Mouse (Mus musculus): ENCODE data around the gene Ddhd1. TPM values are rescaled to one million over a fixed set of nuclear protein-coding genes. Genes with fewer than 3 reads are reported as not detected.

Ddhd1 gene
- 17.0 and 19.5 TPM in 2 replicates for polyA plus RNA-seq (2015; fragmentation: Nextera tagmentation; extraction: Ambion mirVana)

DNA sequence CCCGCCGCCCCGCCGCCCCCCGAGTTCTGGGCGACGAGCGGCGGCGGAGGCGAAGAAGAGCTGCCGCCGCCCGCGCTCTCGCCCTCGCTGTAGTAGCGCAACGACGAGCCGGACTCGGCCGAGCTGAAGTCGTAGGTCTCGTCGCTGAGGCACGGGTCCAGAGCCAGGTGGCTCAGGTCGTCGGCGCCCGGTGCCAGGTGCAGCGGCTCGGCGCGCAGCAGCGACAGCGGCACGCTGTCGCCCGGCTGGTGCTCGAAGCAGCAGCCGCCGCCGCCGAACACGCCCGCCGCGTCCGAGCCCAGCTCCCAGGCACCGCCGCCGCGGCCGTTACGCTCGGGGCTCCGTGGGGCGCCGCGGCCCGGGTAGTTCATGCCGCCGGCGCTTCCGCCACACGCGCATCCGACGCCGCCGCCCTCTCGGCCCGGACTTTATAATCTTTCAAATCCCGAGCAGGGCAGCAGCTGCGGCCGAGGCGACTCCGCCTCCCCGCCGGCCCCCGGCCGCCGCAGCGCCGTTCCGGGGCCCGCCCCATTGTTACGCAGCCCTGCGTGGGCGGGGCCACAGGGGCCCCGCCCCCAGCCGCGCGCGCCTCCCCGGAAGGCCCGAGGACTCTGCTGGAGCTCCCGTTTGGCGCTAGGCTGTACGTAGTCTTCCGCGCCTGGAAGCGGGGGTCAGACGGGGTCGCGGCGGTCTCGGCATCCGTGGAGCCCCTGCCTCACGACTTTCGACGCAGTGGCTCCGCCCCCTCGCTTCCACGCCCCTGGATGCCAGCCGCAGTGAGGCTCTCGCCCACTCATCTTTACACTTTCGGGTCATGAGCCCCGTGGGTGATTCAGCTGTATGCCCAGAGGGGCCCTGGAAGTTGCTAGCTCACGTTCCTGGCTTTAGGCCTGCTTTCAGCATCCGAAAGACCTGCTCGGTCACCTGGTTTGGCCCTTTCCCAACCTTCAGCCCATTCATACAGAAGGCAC, at the start of gene Ddhd1:
Gene Ddhd1, minus strand, starts transcription at position 503 of the 971 bp plus-strand sequence.
- Histone ChIP-seq H3K4me2 (replicated peaks) (peak within 1 kb of the TSS; percentile 89), H3K4me3 (peak within 1 kb of the TSS; percentile 83), H3K9ac (replicated peaks) (peak within 1 kb of the TSS; percentile 94), H3K27ac (replicated peaks) (peak within 1 kb of the TSS; percentile 94), H3K9me3 (no peaks in the 10 kb centered on the region), H3K4me1 (peaks cover 43% of the 10 kb centered on the region), H3K36me3 (no peaks in the 10 kb centered on the region), H3K27me3 (no peaks in the 10 kb centered on the region)
- WGBS, result under 1% methylated on average over 99 of the region's 123 CpGs
- ATAC-seq (replicated peaks), result peak; percentile 95

DNA sequence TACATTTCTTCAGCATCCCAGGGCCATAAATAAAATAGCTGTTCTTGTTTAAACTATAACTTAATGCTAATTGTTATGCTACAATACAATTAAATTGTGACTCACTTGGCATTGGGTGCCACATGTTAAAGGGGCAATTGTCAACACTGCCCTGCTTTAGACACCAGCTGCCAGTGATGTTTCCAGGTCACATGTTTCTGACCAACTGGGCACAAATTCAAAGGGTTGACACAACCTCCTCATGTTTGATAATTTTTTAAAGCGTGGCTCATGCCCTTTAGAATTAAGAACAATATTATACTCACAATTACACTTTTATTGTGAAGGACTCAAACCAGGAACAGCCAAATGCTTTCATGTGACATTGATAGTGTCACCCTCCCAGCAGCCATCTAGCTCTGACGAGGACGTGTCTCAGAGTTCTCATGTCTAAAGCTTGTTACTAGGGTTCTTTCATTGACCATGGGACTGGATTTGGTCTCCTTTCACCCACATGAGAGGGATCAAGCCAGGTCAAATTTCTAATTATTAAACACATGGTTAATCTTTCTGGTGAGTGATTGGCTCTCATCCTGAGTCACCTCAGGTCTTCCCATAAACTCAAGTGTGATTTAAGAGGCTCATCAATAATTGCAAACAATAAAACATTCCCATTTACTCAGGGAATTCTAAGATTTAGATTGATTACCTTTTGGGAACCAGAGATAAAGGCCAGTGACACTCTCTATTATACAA, 49.4 kb upstream of the Ddhd1 start:
- Histone ChIP-seq H3K27me3 (no peaks in the 10 kb centered on the region), H3K9me3 (no peaks in the 10 kb centered on the region), H3K4me1 (no peaks in the 10 kb centered on the region), H3K4me3 (no peak overlapping the region), H3K36me3 (no peaks in the 10 kb centered on the region), H3K9ac (replicated peaks) (no peak overlapping the region), H3K27ac (replicated peaks) (no peak overlapping the region), H3K4me2 (replicated peaks) (no peak overlapping the region)
- ATAC-seq (replicated peaks), result no peak
- 64% methylated on average over 3 of the region's 3 CpGs for WGBS

DNA sequence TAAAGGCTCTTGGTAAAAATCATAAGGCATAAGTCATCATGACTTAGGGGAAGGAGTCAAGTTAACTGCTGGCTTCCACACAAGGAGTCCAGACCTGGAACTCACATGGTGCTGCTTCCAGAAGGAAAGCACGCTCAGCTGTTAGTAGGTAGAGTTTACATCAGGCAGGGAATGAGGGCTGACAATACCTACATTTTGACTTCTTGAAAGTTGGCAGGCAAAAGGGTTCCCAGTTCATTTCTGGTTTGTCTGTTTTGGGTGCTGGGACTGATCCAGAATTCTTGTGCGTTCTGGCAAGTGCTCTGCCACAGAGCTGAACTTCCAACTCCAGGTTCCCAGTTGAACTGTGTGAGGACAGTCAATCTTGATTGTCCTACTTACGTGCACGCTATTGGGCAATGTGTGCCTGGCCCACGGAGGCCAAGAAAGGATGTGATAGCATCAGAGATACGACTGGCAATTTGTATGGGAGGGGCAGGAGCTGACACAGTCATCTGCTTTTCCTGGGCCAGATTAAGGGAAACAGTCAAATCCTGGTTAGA, 42.2 kb upstream of the Ddhd1 start:
- no peaks in the 10 kb centered on the region for H3K9me3 ChIP-seq
- no peak for ATAC-seq (replicated peaks)
- H3K27me3 ChIP-seq, result no peaks in the 10 kb centered on the region
- no peak overlapping the region for H3K9ac ChIP-seq (replicated peaks)
- no peak overlapping the region for H3K27ac ChIP-seq (replicated peaks)
- H3K4me3 ChIP-seq, result no peak overlapping the region
- no peak overlapping the region for H3K4me2 ChIP-seq (replicated peaks)
- H3K4me1 ChIP-seq, result no peaks in the 10 kb centered on the region
- WGBS, result 82% methylated on average over 6 of the region's 6 CpGs
- H3K36me3 ChIP-seq, result no peaks in the 10 kb centered on the region

DNA sequence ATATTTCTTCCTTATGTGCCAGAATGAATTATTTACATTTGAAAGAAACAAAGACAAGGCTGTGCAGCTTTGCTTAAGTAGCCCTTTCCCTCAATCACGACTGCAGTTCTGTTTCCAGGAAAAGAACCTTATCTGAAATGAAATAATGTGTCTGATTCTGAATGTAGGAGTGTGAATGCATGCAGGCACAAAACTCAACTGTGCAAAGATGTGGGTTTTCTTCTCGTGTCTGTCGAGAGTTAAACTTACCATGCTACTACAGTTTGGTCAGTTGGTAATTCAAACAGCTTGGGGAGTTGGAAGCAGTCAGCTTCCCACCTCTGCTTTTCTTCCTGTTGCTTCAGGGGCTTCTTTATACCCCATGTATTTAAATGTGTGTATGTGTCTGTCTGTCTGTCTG, 40.9 kb upstream of the Ddhd1 start:
- Histone ChIP-seq H3K4me3 (no peak overlapping the region), H3K4me1 (no peaks in the 10 kb centered on the region), H3K4me2 (replicated peaks) (no peak overlapping the region), H3K27me3 (no peaks in the 10 kb centered on the region), H3K36me3 (no peaks in the 10 kb centered on the region), H3K9me3 (no peaks in the 10 kb centered on the region), H3K9ac (replicated peaks) (no peak overlapping the region), H3K27ac (replicated peaks) (no peak overlapping the region)
- no peak for ATAC-seq (replicated peaks)
- 47% methylated on average over 3 of the region's 3 CpGs for WGBS

DNA sequence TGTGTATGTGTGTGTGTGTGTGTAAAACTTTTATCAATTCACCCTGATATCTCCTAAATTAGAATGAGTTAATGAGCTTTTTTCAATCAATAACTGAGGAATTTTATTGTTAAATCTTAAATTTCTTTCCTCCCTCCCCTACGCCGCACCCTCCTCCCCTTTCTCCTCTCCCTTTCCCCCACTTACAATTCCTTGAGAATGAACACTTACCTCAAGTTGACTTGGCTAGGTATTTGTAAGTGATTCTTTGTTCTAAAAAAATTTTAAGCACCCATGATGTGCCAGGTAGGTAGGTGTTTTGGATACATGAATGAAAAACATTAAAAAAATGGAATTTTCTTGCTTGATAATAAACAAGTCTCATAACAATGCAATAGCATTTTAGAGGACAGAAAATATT, 38.2 kb upstream of the Ddhd1 start:
- no peak for ATAC-seq (replicated peaks)
- H3K4me1 ChIP-seq, result 0 out of 2 replicates have a peak, but pooled peaks cover 2% of the 10 kb centered on the region
- H3K9ac ChIP-seq (replicated peaks), result no peak overlapping the region
- H3K9me3 ChIP-seq, result no peaks in the 10 kb centered on the region
- H3K27ac ChIP-seq (replicated peaks), result no peak overlapping the region
- no peak overlapping the region for H3K4me3 ChIP-seq
- no peaks in the 10 kb centered on the region for H3K27me3 ChIP-seq
- WGBS, result 96% methylated on average over 2 of the region's 2 CpGs
- H3K4me2 ChIP-seq (replicated peaks), result no peak overlapping the region
- H3K36me3 ChIP-seq, result no peaks in the 10 kb centered on the region

DNA sequence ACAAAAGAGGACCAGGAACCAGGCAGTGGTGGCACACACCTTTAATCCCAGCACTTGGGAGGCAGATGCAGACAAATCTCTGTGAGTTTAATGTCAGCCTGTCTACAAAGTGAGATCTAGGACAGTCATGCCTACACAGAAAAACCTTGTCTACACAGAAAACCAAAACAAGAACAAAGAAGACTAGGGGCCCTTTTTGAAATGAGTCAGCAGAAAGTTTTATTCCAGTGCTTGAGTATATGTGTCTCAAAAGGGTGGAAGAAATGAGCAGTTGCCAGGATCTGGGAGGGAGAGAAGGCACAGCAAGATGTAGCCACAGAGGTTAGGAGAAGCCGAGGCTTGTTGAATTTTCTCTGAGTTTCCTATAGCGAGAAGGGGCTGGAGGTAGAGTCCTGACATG, 35.9 kb upstream of the Ddhd1 start:
- no peak overlapping the region for H3K9ac ChIP-seq (replicated peaks)
- 92% methylated on average over 2 of the region's 2 CpGs for WGBS
- ATAC-seq (replicated peaks), result no peak

DNA sequence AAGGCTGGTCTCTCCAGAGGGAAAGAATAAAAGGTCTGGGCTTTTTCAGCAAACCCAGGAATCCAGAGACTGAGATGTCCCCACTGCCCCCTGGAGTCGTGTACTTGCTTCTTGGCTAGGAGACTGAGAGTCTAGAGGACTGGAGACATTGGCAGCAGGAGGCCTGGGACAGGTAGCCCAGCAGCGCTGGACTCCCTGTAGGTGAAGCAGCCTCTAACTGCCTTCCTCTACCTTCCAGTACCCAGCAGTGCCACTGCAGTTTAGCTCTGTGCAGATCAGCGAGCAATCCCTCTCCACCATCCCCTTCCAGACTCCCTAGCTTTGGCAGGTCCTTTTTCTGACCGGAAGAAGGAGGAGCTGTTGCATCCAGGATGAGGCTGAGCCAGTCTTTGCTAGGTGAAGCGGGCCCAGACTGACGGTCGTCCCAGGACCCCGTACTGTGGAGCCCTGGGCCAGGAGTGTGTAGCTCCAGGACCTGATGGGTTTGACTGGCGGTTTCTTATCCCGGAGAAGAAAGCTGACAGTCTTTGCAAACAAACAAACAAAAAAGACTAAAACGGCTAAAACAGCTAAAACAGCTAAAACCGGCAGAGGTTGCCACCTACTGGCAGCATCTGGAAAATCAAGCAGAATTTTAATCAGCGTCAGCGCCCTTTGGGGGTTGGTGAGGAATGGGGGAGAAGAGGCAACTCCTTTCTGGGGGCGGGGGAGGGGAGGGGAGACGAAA, 32.7 kb upstream of the Ddhd1 start:
- Histone ChIP-seq H3K27me3 (no peaks in the 10 kb centered on the region), H3K4me2 (replicated peaks) (peak overlapping the region; percentile 66), H3K4me1 (peaks cover 7% of the 10 kb centered on the region), H3K4me3 (peak overlapping the region; percentile 55), H3K9me3 (no peaks in the 10 kb centered on the region), H3K27ac (replicated peaks) (peak overlapping the region; percentile 59), H3K9ac (replicated peaks) (peak overlapping the region; percentile 68), H3K36me3 (no peaks in the 10 kb centered on the region)
- ATAC-seq (replicated peaks), result peak; percentile 96
- WGBS, result 1% methylated on average over 16 of the region's 16 CpGs

More for the DNA sequence above, 35.9 kb upstream of the Ddhd1 start:
- Histone ChIP-seq H3K36me3 (no peaks in the 10 kb centered on the region), H3K4me3 (no peak overlapping the region), H3K9me3 (no peaks in the 10 kb centered on the region), H3K27ac (replicated peaks) (no peak overlapping the region), H3K4me2 (replicated peaks) (no peak overlapping the region), H3K27me3 (no peaks in the 10 kb centered on the region), H3K4me1 (peaks cover 7% of the 10 kb centered on the region)

DNA sequence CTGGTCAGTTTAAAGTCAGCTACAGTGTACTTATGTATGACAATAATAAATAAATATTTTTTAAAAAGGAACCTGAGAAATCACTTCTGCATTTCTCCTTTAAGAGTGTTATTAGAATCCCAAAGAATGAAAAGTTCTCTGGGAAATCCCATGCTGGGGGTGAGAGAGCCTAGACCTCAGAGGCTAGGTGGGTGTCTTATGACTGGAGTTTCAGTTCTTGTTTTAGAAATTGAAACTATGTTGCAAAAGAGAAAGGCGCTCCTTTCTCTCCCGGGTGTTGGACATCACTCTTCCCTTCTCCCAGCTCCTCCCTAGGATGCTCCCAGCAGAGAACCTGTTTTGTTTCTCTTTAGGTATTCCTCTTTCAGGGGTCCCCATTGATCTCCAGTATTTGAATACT, 27.4 kb upstream of the Ddhd1 start:
- no peaks in the 10 kb centered on the region for H3K36me3 ChIP-seq
- no peak overlapping the region for H3K4me2 ChIP-seq (replicated peaks)
- H3K9ac ChIP-seq (replicated peaks), result no peak overlapping the region
- no peak overlapping the region for H3K4me3 ChIP-seq
- H3K4me1 ChIP-seq, result no peaks in the 10 kb centered on the region
- ATAC-seq (replicated peaks), result no peak
- no peaks in the 10 kb centered on the region for H3K27me3 ChIP-seq
- H3K9me3 ChIP-seq, result no peaks in the 10 kb centered on the region
- WGBS, result 73% methylated on average over 2 of the region's 2 CpGs
- no peak overlapping the region for H3K27ac ChIP-seq (replicated peaks)

DNA sequence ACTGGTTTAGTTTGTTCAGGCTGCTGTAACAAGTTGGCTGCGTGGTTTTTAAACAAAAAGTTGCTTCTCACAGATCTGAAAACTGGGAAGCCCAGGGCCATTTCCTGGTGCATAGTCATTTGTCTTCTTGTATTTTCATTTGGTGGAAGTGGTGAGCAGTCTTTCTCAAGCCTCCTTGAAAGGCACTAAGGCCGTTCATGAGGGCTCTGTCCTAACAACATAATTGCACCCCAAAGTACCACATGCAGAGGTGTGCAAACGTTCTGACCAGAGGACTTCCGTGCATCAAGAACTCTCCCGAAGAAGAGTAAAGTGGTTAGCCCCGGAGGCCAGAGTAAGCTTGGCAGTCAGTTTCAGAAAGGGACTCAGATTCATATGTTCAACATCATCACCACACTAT, 18.8 kb upstream of the Ddhd1 start:
- Histone ChIP-seq H3K36me3 (no peaks in the 10 kb centered on the region), H3K4me2 (replicated peaks) (no peak overlapping the region), H3K4me1 (no peaks in the 10 kb centered on the region), H3K9me3 (no peaks in the 10 kb centered on the region), H3K27ac (replicated peaks) (no peak overlapping the region), H3K27me3 (no peaks in the 10 kb centered on the region), H3K4me3 (no peak overlapping the region), H3K9ac (replicated peaks) (no peak overlapping the region)
- ATAC-seq (replicated peaks), result no peak
- WGBS, result 84% methylated on average over 6 of the region's 6 CpGs

DNA sequence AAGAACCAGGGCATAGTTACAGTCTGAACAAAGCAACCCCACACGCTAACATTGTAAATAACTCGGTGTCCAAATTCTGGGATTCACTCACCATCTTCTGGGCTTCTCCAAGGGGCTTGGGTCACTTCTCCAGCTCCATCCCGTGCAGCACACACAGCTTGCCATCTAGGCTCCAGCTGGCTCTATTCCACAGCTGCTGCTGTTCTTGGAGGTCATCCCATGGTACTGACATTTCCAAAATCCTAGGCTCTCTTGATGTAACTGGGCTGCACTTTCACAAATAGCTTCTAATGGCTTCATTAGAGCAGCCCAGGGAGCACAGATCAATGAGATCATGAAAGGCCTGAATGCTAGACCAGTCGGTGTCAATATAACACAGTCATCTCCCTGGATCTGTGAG, 10.4 kb upstream of the Ddhd1 start:
- WGBS, result 81% methylated on average over 4 of the region's 4 CpGs
- ATAC-seq (replicated peaks), result no peak

DNA sequence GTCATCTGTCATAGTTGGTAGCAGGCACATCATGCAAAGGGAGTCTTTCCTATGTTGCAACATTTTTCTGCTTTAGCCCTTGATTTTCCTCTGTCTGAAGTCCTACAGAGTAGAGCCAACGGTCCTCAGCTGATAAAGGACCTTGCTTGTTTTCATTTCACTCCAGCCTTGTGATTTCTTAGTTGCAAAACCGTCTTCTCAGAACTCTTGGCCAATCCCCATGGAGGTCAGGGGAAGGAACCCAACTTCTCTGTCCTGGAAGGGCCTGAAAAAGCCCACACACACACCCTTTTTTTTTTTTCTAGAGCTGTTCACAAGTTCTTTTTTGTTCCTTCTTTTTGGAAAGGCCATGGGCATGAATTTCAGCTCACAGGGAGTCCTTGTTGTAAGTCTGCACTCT, 9.3 kb upstream of the Ddhd1 start:
- H3K4me3 ChIP-seq, result no peak overlapping the region
- no peak overlapping the region for H3K9ac ChIP-seq (replicated peaks)
- H3K9me3 ChIP-seq, result no peaks in the 10 kb centered on the region
- WGBS, result 83% methylated on average over 2 of the region's 2 CpGs
- no peak for ATAC-seq (replicated peaks)
- no peak overlapping the region for H3K4me2 ChIP-seq (replicated peaks)
- no peaks in the 10 kb centered on the region for H3K36me3 ChIP-seq
- no peaks in the 10 kb centered on the region for H3K27me3 ChIP-seq
- no peak overlapping the region for H3K27ac ChIP-seq (replicated peaks)
- no peaks in the 10 kb centered on the region for H3K4me1 ChIP-seq

More for the DNA sequence above, 10.4 kb upstream of the Ddhd1 start:
- Histone ChIP-seq H3K4me1 (no peaks in the 10 kb centered on the region), H3K27me3 (no peaks in the 10 kb centered on the region), H3K9me3 (no peaks in the 10 kb centered on the region), H3K4me3 (no peak overlapping the region), H3K4me2 (replicated peaks) (no peak overlapping the region), H3K9ac (replicated peaks) (no peak overlapping the region), H3K36me3 (no peaks in the 10 kb centered on the region), H3K27ac (replicated peaks) (no peak overlapping the region)

Measured in forebrain, embryonic 15.5 days (tissue).